Mouse (Mus musculus): Measurements from ENCODE around the gene Sntg2.

Gene Sntg2

DNA sequence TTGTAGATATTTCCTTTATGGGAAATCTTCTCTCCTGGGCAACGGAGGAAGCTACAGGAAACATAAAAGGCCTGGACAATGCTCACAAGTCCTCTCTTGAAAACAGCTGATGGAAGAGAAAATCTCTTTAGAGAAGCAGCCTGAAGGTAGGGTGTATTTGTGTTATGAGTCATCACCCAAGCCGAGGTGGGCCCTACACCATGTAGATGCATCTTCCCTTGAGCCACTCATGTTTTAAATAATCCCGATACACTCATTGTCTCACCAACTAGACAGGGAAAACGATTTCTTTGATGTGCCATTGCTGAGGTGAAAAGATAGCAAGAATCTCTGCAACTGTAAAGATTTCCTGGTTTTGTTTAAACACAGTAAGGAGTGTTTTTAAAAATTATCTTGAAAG lies 89.4 kb downstream of the Sntg2 start:
- in situ Hi-C loops (cut with MboI, MseI): no loop called here

DNA sequence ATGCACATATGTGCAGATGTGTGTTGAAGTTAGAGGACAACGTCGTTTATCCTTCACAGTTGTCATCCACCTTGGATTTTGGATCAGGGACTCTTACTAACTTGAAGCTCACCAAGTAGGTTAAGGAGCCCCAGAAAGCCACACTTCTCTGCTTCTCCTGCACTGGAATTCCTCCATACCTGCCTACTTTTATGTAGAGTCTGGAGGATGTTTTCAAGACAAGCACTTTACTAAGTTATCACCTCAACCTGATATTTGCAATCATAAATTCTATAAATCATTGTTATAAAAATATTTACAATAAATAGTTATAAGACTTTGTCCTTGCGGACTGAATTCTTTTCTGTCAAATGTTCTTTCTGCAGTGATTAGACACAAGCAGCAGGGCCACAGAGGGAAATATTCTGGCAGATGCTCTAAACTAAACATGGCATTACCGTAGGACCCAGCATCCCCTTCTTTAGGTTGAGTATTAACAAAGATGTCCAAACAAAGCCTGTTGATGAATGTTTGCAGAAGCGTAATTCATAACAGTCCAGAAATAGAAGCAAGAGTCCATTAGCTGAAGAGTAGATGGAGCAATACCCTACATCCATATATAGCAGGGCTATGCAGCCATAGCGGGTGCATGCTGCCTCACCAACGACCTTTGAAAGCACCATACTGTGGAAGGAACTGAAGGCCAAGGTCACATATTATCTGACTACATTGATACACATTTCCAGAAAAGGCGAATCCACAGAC lies 100.8 kb downstream of the Sntg2 start:
- in situ Hi-C loops (cut with MboI, MseI): no loop called here

DNA sequence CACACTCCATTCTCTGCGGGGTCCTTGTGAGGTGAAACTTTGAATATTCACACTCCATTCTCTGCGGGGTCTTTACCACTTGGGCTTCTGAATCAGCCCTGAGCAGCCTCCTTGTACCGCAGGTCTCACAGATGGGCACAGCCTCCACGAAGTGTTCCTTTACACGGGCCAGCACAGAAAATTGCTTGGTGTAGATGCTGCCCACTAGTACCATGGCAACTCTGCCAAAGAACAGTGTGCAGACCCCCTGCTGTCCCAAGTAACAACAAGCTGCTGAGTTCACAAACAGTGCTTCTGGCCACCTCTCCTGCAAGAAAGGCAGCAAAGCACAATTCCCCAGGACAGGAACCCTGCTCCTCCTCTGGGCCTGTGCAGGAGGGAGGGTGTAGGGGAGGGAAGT lies 109.0 kb downstream of the Sntg2 start:
- in situ Hi-C loops (cut with MboI, MseI): no loop called here

DNA sequence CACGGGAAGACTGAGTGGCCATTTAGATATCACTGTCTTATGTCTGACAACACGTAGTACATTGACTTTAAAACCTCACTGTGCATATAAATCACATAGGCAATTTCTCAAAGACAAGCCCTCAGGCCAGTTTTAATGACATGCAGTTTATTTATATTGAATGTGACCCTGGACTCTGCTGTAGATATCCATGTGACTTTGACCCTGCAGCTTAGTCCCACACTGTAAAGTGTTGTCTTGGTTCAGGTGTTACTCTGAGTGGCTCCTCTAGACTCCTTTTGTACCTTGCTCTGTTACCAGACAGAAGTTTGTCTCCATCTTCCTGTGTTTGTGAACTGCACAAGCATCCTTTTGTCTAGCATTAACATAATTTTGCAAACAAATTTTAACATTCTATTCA lies 112.0 kb downstream of the Sntg2 start:
- in situ Hi-C loops (cut with MboI, MseI): no loop called here

DNA sequence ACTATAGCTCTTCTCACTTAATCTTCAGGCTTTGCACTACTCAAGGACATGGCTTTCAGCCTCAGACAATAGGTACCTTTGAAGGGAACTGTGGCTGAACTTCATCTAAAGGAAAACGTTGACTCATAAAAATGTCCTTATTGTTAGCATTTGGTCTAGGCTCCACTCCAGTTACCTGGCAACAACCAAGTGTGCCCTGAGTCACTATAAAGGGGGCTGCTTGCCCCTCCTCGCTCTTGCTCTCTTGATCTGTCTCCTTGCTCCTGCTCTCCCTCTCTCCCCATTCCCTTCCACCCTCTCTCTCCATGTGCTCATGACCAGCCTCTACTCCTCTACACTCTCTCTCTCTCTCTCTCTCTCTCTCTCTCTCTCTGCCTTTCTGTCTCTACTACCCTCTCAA lies 114.5 kb downstream of the Sntg2 start:
- in situ Hi-C loops (cut with MboI, MseI): no loop called here

DNA sequence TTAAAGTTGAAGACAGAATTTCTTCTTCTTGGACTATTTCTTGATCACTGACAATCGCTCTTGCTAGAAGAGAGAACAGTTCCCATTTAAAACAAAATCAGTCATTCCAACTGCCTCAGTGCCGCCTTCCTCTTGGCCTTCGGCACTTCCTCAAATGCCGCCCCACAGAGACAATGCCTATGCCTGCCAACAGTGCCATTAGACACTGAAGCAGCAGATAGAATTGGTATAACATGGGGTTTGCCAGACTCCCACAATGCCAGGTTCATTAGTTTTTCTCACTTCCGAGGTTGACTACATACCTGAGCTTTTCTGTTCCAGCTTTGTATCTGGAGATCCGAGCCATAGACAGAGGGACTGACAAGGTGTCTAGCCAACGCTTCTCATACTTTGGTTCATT lies 115.5 kb downstream of the Sntg2 start:
- in situ Hi-C loops (cut with MboI, MseI): no loop called here

DNA sequence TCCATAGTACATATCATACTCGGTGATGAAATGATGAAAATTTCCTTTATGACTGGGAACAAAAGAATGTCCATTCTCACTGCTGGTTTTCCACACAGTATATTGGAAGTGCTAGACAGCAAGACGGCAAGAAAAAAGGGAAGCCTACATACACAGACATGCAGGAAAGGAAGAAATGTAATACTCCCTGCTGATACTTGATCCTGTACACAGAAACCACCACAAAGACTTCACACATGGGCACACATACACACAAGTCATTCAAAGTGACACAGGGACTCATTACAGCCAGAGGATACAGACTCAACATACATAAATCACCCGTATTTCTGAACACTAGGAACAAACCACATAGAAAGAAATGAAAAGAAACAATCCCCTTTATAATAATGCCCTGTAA lies 117.0 kb downstream of the Sntg2 start:
- in situ Hi-C loops (cut with MboI, MseI): no loop called here

DNA sequence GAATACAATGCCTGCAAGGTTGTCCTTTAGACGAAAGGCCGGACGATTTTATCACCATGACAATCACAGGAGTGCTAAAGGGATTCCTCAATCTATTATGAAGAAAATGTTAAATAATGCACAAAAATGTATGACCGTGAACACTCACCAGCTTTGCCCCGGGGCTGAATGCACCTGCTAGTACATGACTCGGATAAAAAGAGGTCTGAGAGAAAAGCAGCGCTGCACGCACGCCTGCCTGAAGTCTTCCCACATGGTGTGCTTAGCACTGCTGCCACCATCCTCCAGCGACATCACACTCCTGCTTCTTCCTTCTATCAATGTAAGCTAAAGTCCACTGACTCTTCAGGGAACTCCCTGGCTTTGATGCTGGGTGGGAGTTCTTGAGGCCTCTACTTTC lies 118.6 kb downstream of the Sntg2 start:
- in situ Hi-C loops (cut with MboI, MseI): no loop called here

DNA sequence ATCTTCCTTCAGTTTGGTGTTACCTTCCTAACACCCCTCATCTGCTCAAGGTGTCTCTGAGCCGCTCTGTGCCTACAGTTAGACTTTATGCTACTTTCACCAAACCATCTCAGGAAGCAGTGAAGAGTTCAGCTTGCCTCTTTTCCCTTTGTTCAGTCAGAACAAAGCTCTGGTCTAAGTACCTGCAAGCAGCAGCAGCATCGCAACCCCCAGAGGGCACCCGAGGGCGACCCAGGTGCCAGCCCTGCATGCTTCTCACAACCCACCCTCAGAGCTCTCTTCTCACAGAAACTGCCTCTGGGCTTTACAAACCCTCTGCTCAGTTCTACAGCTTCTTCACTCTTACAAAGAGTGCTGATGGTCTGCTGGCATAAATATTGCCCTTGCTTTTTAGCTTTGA lies 120.8 kb downstream of the Sntg2 start:
- in situ Hi-C loops (cut with MboI, MseI): no loop called here

DNA sequence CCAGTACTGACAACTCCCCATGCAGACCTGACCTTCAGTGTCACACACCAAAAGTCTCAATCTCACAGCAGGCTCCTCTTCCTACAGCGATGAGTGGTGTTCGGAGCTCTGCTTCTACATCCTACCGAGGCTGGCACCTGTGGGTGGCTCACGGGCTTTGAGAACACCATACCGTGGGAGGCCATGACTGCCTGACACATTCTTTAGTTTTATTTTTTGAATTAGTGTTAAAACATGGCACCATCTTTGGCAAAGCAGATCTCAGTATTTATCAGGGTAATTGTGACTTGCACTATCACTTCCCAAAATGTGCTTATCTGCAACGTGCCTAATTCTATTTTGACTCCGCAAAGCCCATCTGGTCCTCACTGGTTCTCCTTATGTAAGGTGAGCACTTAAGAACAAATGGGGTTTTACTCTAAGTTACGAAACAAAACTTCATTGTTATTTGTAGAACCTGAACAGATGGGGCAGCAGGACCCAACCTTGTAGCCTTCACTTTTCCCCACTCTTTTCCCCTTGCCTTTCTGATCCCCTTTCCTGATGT lies 121.8 kb downstream of the Sntg2 start:
- in situ Hi-C loops (cut with MboI, MseI): no loop called here

DNA sequence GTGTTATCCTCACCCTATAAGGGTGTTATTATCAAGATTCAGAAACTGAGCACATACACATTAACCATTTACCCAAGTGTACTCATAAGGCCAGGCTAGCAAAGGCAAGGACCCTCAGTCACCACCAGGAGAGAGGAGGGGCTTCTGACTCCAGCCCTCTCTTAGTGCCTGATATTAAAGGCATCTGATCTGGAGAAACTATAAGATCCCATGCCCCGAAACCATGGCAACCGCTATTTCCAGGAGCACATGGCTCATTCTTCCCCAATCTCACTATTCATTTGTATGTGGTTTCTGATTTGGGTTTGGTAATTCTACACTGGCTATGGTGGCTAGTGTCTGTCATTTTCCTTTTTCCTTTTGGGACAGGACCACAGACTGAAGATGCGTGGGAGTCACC lies 124.1 kb downstream of the Sntg2 start:
- in situ Hi-C loops (cut with MboI, MseI): no loop called here

DNA sequence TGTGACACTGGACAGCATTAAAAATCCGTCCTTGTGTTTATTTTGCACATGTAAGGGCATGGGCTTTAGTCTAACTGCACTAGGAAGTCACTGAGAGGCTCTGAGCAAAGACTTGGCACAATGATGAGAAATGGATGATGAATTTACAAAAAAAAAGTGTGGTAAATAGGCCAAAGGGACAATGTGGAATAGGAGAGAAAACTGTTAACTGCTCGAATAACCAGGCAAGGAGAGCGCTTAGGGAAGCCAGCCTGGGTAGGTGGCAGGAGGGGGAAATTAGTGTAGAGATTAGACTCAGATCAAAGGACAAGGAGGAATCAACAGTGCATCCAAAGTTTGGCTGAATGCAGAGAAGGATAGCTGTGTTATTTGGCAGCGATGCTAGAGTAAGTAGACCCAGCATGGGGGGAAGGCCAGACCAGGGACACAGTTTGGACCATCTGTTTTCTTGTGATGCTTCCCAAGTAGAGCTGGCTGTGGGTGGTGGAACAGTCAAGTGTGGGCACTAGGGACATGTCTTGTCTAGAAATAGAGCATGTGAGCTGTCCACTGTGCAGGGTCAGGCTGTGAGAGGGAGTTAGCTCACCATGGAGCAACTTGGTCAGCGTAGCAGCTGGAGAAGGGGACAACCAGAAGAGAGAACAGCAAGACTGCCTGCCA lies 126.8 kb downstream of the Sntg2 start:
- in situ Hi-C loops (cut with MboI, MseI): no loop called here

DNA sequence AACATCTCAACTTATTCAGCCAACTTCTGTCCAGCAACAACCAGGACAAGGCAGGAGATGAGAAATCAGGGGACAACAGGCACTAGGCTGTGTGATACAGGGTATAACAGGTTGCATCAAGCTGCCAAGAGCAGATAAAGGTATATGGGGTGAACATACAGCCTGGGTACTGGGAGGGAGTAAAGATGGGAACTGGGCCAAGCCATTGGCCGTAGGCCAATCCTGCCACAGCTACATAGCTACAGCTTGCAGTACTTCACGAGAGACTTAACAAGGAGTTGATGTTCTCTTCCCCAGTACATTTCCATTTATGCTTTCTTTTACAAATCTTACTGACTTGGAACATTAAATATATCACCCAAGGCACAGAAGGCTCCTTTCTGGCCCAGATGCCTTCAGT lies 129.0 kb downstream of the Sntg2 start:
- in situ Hi-C loops (cut with MboI, MseI): no loop called here

DNA sequence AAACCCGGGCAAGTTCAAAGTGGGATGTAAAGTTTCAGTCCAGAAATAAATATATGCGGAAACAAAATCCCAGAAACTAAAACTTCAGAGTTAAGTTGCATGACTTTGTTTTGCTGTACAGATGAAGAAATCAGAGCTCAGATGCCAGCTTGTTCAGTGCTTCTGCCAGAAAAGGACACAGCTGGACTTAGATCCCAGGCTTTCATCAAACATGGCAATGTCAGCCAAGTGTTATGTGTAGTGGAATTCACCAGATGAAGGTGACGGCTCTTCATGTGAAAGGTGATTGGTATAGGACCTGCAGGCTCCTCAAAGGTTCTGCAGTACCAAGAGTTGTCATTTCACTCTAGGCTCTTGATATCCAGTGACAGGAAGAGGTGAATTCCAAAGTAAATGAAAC lies 132.3 kb downstream of the Sntg2 start:
- in situ Hi-C loops (cut with MboI, MseI): no loop called here

DNA sequence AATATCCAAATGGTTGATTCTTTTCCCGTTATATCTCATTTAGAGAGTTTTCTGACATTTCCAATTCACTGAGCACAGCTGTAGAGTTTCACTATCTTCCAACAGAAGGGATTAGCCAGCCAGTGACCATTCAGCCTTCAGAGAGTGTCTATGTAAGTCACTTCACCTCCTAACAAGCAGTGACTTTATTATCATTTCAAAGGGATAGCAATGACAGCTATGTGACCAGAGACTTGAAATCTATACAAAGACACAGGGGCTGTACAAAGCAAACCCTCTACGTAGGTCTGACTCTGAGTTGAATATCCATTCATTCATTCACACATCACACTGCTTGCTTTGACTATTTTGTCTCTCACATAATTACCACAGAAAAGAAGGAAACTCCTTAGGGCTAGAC lies 138.2 kb downstream of the Sntg2 start:
- in situ Hi-C loops (cut with MboI, MseI): no loop called here

DNA sequence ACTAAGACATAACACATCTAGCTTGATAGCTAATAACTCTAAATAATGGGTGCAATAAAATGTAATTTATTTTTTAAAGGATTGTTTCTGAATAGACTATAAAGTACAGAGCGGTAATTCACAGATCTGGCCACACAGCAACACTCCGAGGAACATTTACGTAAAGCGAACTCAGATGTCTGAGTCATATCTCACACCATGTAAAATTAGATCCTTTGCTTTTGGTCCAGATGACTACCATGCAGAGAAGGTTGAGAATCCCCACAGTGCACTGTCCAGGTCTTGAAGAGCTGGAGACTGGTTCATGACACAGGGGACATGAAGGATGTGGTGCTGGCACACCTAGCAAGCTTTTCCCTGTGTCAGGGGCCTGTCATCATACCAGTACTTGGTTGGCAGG lies 145.2 kb downstream of the Sntg2 start:
- in situ Hi-C loops (cut with MboI, MseI): no loop called here

DNA sequence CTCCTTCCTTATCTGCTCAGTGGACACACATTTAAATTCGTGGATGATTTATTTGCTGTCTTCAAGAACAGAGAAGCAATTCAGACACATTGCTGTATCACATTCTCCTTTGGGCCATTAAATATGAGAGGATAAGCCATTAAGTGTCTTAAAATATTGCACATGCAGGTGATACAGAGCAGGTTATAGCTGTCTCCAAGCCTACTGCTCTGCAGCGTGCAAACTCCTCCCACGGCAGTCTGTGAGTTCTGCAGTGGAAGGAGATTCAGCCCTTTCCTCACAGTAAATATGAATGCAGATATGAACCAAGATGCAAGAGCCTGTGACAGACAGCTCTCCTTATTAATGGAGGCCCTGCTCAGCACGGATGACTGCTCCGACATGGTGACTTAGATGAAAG lies 146.9 kb downstream of the Sntg2 start:
- in situ Hi-C loops (cut with MboI, MseI): no loop called here

DNA sequence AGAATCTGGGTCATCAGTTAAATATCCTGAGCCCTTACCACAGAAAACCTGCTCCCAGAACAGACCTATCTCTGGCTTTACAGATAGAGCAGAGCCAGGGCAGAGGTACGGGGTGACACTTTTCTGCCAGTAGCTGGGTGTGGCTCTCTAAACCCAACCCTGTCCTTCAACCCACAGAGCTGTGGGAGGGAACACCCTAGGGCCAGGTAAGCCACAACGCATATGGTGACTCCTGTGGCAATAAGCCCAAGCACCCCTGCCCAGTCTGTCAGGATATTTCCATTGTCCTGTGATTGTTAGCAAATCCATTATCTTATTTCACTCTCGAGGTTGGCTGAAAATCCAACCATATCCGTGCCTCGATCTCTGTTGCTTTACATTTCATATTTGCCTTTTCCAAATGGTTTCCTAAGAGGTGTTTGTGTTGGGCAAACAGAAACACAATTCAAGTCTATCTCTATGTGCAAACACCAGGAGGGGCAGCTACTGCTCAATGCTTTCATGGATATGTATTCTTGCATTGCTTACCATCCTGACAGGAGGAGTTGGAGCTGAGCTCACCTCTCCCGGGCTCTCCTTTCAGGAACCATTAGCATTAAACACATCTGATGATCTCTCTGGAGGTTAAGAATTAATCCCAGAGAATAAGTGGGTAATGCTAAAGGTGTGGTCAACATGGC lies 156.3 kb downstream of the Sntg2 start:
- in situ Hi-C loops (cut with MboI, MseI): no loop called here

DNA sequence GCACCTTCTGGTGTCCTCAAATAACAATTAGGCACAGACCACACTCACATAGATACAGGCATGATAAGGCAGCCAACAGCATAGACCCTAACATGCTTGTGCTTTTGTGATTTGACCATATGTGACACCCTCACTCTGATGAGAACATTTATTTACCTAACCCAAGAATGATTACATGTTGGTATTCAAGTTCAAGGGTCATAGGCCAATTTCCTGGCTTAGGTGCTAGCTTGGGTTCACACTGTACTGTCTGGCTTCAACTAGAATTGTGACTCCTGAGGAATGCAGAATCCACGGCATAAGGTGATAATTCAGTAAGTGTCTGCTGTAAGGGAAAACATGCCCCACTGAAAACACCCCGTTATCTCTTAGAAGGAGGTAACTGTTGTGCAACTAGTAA lies 158.4 kb downstream of the Sntg2 start:
- in situ Hi-C loops (cut with MboI, MseI): no loop called here

DNA sequence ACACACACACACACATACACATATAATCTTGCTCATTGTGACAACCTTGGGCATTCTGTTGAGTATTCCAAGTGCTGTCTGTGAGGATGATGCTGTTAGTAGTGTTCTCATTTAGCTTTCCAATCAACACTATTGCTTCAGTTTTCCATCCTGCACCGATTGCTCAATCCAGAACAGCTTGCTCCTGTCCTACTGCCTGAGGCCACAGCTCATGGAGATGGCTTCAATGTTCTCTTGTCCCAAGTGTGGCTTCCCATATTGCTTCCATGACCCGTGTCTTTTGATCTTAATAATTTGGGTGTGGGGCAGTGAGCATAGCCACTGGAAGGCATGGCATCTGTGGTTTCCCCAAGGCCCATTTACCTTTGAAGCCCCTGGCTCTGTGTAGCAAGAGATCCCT lies 162.8 kb downstream of the Sntg2 start:
- in situ Hi-C loops (cut with MboI, MseI): no loop called here

DNA sequence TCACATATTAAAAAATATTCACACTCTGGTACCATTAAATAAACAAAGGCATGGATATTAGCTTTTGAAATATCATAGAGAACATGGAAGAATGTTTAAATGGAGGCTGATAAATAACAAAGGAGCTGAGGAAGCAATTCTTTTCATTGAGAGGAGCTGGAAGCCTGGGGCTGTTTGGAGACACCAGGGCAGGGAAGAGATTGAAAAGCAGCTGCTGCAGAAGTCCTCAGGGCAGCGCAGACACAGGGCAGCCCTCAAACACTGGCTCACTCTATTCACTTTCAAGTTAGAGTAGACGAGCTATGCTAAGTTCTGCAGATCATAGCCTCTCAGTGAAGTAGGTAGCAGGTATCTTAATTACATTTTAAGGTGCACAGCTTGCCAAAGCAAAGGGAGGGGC lies 164.6 kb downstream of the Sntg2 start:
- in situ Hi-C loops (cut with MboI, MseI): no loop called here

DNA sequence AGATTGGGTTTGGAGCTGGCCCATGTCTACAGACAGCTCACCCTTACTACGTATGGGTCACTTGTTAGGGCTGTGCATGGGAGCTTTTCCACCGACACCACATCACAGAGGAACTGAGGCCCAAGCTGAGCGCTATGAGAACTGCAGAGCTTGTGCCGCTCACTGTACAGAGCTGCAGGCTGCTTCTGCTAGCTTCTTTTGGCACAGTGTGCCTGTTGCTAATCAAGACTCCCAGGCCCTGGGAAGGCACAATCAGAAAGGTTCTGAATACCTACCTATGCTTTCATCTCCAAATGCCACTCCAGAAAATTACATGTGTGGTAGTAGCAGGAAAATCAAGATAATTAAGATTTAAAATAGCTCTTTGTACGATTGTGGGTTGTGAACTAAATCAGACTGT lies 165.1 kb downstream of the Sntg2 start:
- in situ Hi-C loops (cut with MboI, MseI): no loop called here

DNA sequence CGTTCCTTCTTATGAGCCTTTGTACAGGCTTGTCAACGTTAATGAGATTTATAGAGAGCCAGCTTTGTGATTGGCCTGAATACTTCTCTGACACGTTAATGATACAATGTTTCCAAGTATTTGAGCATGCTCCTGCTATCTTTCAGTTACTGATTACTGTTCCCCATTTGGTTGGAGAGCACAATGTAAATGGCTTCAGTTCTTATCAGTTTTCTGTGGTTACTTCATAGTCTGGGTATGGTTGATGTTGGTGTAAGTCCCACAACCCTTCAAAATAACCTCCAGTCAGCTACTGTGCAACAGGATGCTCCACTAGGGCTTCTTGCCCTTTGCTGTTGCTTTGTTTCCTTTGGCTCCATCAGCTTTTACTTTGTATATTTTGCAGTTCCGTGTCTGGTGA lies 168.7 kb downstream of the Sntg2 start:
- in situ Hi-C loops (cut with MboI, MseI): no loop called here
